Mouse (Mus musculus) hindbrain, embryonic 14.5 days (tissue): Measurements from ENCODE around the gene Fam71e2. TPM values are rescaled to one million over a fixed set of nuclear protein-coding genes. Genes with fewer than 3 reads are reported as not detected.

Source experiments
- ATAC-seq: fragments of 200-750 bp; cut with Nextera tagmentation; 2 replicates; pipeline ENCODE4 v1.8.0; 2017; ENCODE audit warnings: moderate number of reproducible peaks, mild to moderate bottlenecking, moderate TSS enrichment, moderate library complexity; ENCODE audit not compliant: low FRiP score
- DNase-seq: peaks from one replicate; pipeline ENCODE4 v3.0.0-alpha.2; 2015; ENCODE audit warnings: low spot score
- H3K27ac ChIP-seq: fragments of 300-500 bp; sonication (generic); 2 replicates; pipeline ENCODE4 v1.5.1; 2014; ENCODE audit warnings: mild to moderate bottlenecking, moderate library complexity
- H3K27me3 ChIP-seq: fragments of 300-500 bp; sonication (generic); 2 replicates; pipeline ENCODE4 v1.6.1; 2014; ENCODE audit warnings: mild to moderate bottlenecking, low read length, mixed read lengths; ENCODE audit not compliant: control insufficient read depth, insufficient read depth
- H3K36me3 ChIP-seq: fragments of 300-500 bp; sonication (generic); replicated peaks from 2 replicates; pipeline ENCODE4 v1.6.1; 2014; ENCODE audit not compliant: control insufficient read depth, insufficient read depth
- H3K4me1 ChIP-seq: fragments of 300-500 bp; sonication (generic); replicated peaks from 2 replicates; pipeline ENCODE4 v1.6.1; 2014; ENCODE audit warnings: antibody characterized with exemption, low read length, mixed read lengths; ENCODE audit not compliant: control insufficient read depth, insufficient read depth
- H3K4me2 ChIP-seq: fragments of 300-500 bp; sonication (generic); replicated peaks from 2 replicates; pipeline ENCODE4 v1.6.1; 2014; ENCODE audit warnings: mild to moderate bottlenecking, moderate library complexity
- H3K4me3 ChIP-seq: fragments of 300-500 bp; sonication (generic); replicated peaks from 2 replicates; pipeline ENCODE4 v1.5.1; 2014; ENCODE audit warnings: mild to moderate bottlenecking, low read length
- H3K9ac ChIP-seq: fragments of 300-500 bp; sonication (generic); 2 replicates; pipeline ENCODE4 v1.6.1; 2014
- H3K9me3 ChIP-seq: fragments of 300-500 bp; sonication (generic); 2 replicates; pipeline ENCODE4 v1.6.1; 2016; ENCODE audit warnings: low read length; ENCODE audit not compliant: control insufficient read depth
- WGBS: fragments of 180-500 bp; shearing (Covaris S2); extraction: QIAGEN DNeasy Blood & Tissue Kit; methylation state at CpG from one replicate; pipeline ENCODE4 v1.1.7; 2014; 5-methylcytosine and 5-hydroxymethylcytosine counted together
- polyA plus RNA-seq: library from polyadenylated mRNA; unstranded; fragments of >200 nt; fragmentation: Nextera tagmentation; extraction: Ambion mirVana; gene quantifications from 2 replicates; pipeline ENCODE4 v1.2.1, GENCODE M21; 2014

Gene Fam71e2
- polyA plus RNA-seq, 1 experiment from 2014 or later: not detected

- no peak for ATAC-seq
- Histone ChIP-seq H3K9ac (peak overlapping the region; percentile 88), H3K27ac (peak overlapping the region; percentile 94), H3K9me3 (no peaks in the 10 kb centered on the region), H3K27me3 (no peaks in the 10 kb centered on the region), H3K4me2 (peak overlapping the region; percentile 72), H3K36me3 (peaks cover 31% of the 10 kb centered on the region), H3K4me1 (peaks cover 29% of the 10 kb centered on the region), H3K4me3 (peak overlapping the region; percentile 71)
- no peak for DNase-seq
- WGBS: 81% methylated on average over 21 of the region's 21 CpGs
Observed at GRCm38 (mm10) chr7:4741672-4742481, 29.2 kb downstream of the Fam71e2 start.

- no peaks in the 10 kb centered on the region for H3K9me3 ChIP-seq
Observed at GRCm38 (mm10) chr7:4741151-4741550, 30.0 kb downstream of the Fam71e2 start.

GRCm38 (mm10) chr7:4740309-4740727 lies 30.8 kb downstream of the Fam71e2 start:
- peak overlapping the region; percentile 88 for H3K9ac ChIP-seq
- WGBS: under 1% methylated on average over 13 of the region's 14 CpGs
- H3K9me3 ChIP-seq: no peaks in the 10 kb centered on the region
- no peaks in the 10 kb centered on the region for H3K27me3 ChIP-seq
- H3K4me3 ChIP-seq: peak overlapping the region; percentile 71
- peak overlapping the region; percentile 94 for H3K27ac ChIP-seq
- H3K4me2 ChIP-seq: peak overlapping the region; percentile 72
- peaks cover 15% of the 10 kb centered on the region; the same call in 1 of the 2 replicates for H3K36me3 ChIP-seq
- DNase-seq (no peak), ATAC-seq (no peak; the same call in 1 of the 2 replicates)
- peaks cover 29% of the 10 kb centered on the region for H3K4me1 ChIP-seq

More at GRCm38 (mm10) chr7:4741151-4741550, 30.0 kb downstream of the Fam71e2 start:
- Histone ChIP-seq H3K27me3 (no peaks in the 10 kb centered on the region), H3K9ac (peak overlapping the region; percentile 88), H3K27ac (peak overlapping the region; percentile 94), H3K36me3 (peaks cover 23% of the 10 kb centered on the region), H3K4me2 (peak overlapping the region; percentile 72), H3K4me1 (peaks cover 29% of the 10 kb centered on the region), H3K4me3 (peak overlapping the region; percentile 71)
- DNase-seq: no peak
- whole genome bisulfite sequencing: 3% methylated on average over 4 of the region's 4 CpGs
- no peak for ATAC-seq

GRCm38 (mm10) chr7:4739544-4740275 lies 31.4 kb downstream of the Fam71e2 start, which contains the start of gene Kmt5c:
Gene Kmt5c, plus strand, starts transcription at chr7:4740115.
- DNase-seq: peak; percentile 98
- peaks cover 29% of the 10 kb centered on the region for H3K4me1 ChIP-seq
- WGBS: under 1% methylated on average over 37 of the region's 44 CpGs
- H3K4me3 ChIP-seq: peak within 1 kb of the TSS; percentile 71
- no peaks in the 10 kb centered on the region for H3K27me3 ChIP-seq
- peaks cover 12% of the 10 kb centered on the region; the same call in 1 of the 2 replicates for H3K36me3 ChIP-seq
- H3K4me2 ChIP-seq: peak within 1 kb of the TSS; percentile 72
- ATAC-seq: peak; percentile 97
- peak within 1 kb of the TSS; percentile 88 for H3K9ac ChIP-seq
- H3K9me3 ChIP-seq: no peaks in the 10 kb centered on the region
- H3K27ac ChIP-seq: peak within 1 kb of the TSS; percentile 94

- 37% methylated on average over 10 of the region's 10 CpGs for WGBS
- DNase-seq: no peak
- peak overlapping the region; percentile 54 for H3K4me2 ChIP-seq
- no peak for ATAC-seq
- peak overlapping the region; percentile 22 for H3K4me3 ChIP-seq
- H3K27ac ChIP-seq: peak overlapping the region; percentile 68
- H3K27me3 ChIP-seq: no peaks in the 10 kb centered on the region
- no peaks in the 10 kb centered on the region for H3K9me3 ChIP-seq
- peaks cover 29% of the 10 kb centered on the region for H3K4me1 ChIP-seq
- H3K9ac ChIP-seq: no peak overlapping the region; the same call in 1 of the 2 replicates
- H3K36me3 ChIP-seq: 0 out of 2 replicates have a peak, but pooled peaks cover 6% of the 10 kb centered on the region
Observed at GRCm38 (mm10) chr7:4739041-4739543, 32.0 kb downstream of the Fam71e2 start.

GRCm38 (mm10) chr7:4732968-4733392 lies 38.1 kb downstream of the Fam71e2 start:
- no peaks in the 10 kb centered on the region for H3K4me1 ChIP-seq
- no peak overlapping the region for H3K4me2 ChIP-seq
- H3K4me3 ChIP-seq: no peak overlapping the region
- WGBS: 74% methylated on average over 6 of the region's 6 CpGs
- no peak overlapping the region for H3K27ac ChIP-seq
- H3K27me3 ChIP-seq: no peaks in the 10 kb centered on the region
- no peaks in the 10 kb centered on the region for H3K9me3 ChIP-seq
- H3K36me3 ChIP-seq: no peaks in the 10 kb centered on the region
- ATAC-seq: no peak
- DNase-seq: no peak
- H3K9ac ChIP-seq: no peak overlapping the region

GRCm38 (mm10) chr7:4731090-4731489 lies 40.0 kb downstream of the Fam71e2 start:
- no peak overlapping the region for H3K27ac ChIP-seq
- DNase-seq: no peak
- no peaks in the 10 kb centered on the region for H3K27me3 ChIP-seq
- H3K4me2 ChIP-seq: no peak overlapping the region
- no peak overlapping the region for H3K4me3 ChIP-seq
- no peaks in the 10 kb centered on the region for H3K9me3 ChIP-seq
- H3K36me3 ChIP-seq: no peaks in the 10 kb centered on the region
- WGBS: 90% methylated on average over 5 of the region's 5 CpGs
- no peaks in the 10 kb centered on the region for H3K4me1 ChIP-seq
- no peak overlapping the region for H3K9ac ChIP-seq
- no peak for ATAC-seq

GRCm38 (mm10) chr7:4725169-4725568 lies 45.9 kb downstream of the Fam71e2 start, which contains the start of gene Tmem150b:
Gene Tmem150b, minus strand, starts transcription at chr7:4725249.
- no peak within 1 kb of the TSS for H3K9ac ChIP-seq
- no peak within 1 kb of the TSS for H3K4me3 ChIP-seq
- H3K4me2 ChIP-seq: no peak within 1 kb of the TSS
- DNase-seq (no peak), ATAC-seq (no peak)
- WGBS: 87% methylated on average over 7 of the region's 7 CpGs
- H3K27ac ChIP-seq: no peak within 1 kb of the TSS
- H3K36me3 ChIP-seq: no peaks in the 10 kb centered on the region
- H3K4me1 ChIP-seq: no peaks in the 10 kb centered on the region
- H3K9me3 ChIP-seq: no peaks in the 10 kb centered on the region
- H3K27me3 ChIP-seq: no peaks in the 10 kb centered on the region

- no peak overlapping the region for H3K9ac ChIP-seq
- ATAC-seq: no peak
Observed at GRCm38 (mm10) chr7:4724359-4724758, 46.7 kb downstream of the Fam71e2 start.

More at GRCm38 (mm10) chr7:4724359-4724758, 46.7 kb downstream of the Fam71e2 start:
- H3K4me3 ChIP-seq: no peak overlapping the region
- WGBS: 79% methylated on average over 3 of the region's 3 CpGs
- H3K4me1 ChIP-seq: no peaks in the 10 kb centered on the region
- no peaks in the 10 kb centered on the region for H3K27me3 ChIP-seq
- no peak for DNase-seq
- no peaks in the 10 kb centered on the region for H3K9me3 ChIP-seq
- no peak overlapping the region for H3K4me2 ChIP-seq
- H3K27ac ChIP-seq: no peak overlapping the region
- H3K36me3 ChIP-seq: no peaks in the 10 kb centered on the region
